Mouse (Mus musculus) adrenal gland, postnatal 36 days (tissue): ENCODE results near the gene Aldh3b2. TPM values are rescaled to one million over a fixed set of nuclear protein-coding genes. Genes with fewer than 3 reads are reported as not detected.
"Not testable (repeated sequence)": the region's sequence is repeated elsewhere in the genome, so short reads cannot be mapped to it uniquely, and the experiment has no call there.

Source experiments
- DNase-seq, 2 experiments: peaks; one replicate each; pipeline ENCODE4 v3.0.0; 2021; ENCODE audit warnings: mixed read lengths in 1 of 2
- total RNA-seq, 2 experiments: library from RNA; stranded (reverse); gene quantifications; 2 replicates each; pipeline ENCODE4 v1.2.3; 2021

The Aldh3b2 gene
- total RNA-seq, 2 experiments from 2014 or later = 4.6 to 13.8 TPM

GRCm38 (mm10) chr19:3946715-3947114 is 25.4 kb upstream of the Aldh3b2 start:
- peak; percentile 67 to 76 for DNase-seq

GRCm38 (mm10) chr19:3947813-3948212 is 24.3 kb upstream of the Aldh3b2 start:
- DNase-seq = no peak

GRCm38 (mm10) chr19:3948546-3948945 is 23.6 kb upstream of the Aldh3b2 start:
- DNase-seq = no peak

GRCm38 (mm10) chr19:3950331-3950730 is 21.8 kb upstream of the Aldh3b2 start:
- no peak for DNase-seq

- no peak for DNase-seq
Measured at GRCm38 (mm10) chr19:3951461-3951860, 20.7 kb upstream of the Aldh3b2 start.

GRCm38 (mm10) chr19:3952099-3952498 is 20.0 kb upstream of the Aldh3b2 start:
- no peak for DNase-seq

GRCm38 (mm10) chr19:3955033-3955432 is 17.1 kb upstream of the Aldh3b2 start:
- peak in 1 of 2 experiments; percentile 12 for DNase-seq

GRCm38 (mm10) chr19:3955804-3956203 is 16.3 kb upstream of the Aldh3b2 start:
- DNase-seq = peak in 1 of 2 experiments; percentile 36

GRCm38 (mm10) chr19:3957296-3958036 is 14.7 kb upstream of the Aldh3b2 start:
- not testable (repeated sequence) for DNase-seq

GRCm38 (mm10) chr19:3958470-3958869 is 13.7 kb upstream of the Aldh3b2 start, which contains the start of gene Aldh3b3:
TSS of gene Aldh3b3 (plus strand) at chr19:3958645.
- no peak for DNase-seq

- DNase-seq = no peak
Measured at GRCm38 (mm10) chr19:3959030-3959429, 13.1 kb upstream of the Aldh3b2 start.

GRCm38 (mm10) chr19:3960211-3960610 is 11.9 kb upstream of the Aldh3b2 start:
- DNase-seq = no peak

GRCm38 (mm10) chr19:3961805-3962204 is 10.3 kb upstream of the Aldh3b2 start:
- DNase-seq = not testable (repeated sequence)

GRCm38 (mm10) chr19:3962469-3962868 is 9.7 kb upstream of the Aldh3b2 start:
- DNase-seq = no peak

- DNase-seq = no peak
Measured at GRCm38 (mm10) chr19:3964030-3964429, 8.1 kb upstream of the Aldh3b2 start.

GRCm38 (mm10) chr19:3966330-3967075 is 5.6 kb upstream of the Aldh3b2 start:
- DNase-seq = no peak

GRCm38 (mm10) chr19:3967258-3967657 is 4.9 kb upstream of the Aldh3b2 start:
- DNase-seq = no peak

GRCm38 (mm10) chr19:3974608-3975007 is 2.5 kb downstream of the Aldh3b2 start:
- not testable (repeated sequence) for DNase-seq

- no peak for DNase-seq
Measured at GRCm38 (mm10) chr19:3975866-3976265, 3.7 kb downstream of the Aldh3b2 start.

- DNase-seq = peak; percentile 81 to 86
Measured at GRCm38 (mm10) chr19:3980309-3980708, 8.2 kb downstream of the Aldh3b2 start.

- DNase-seq = no peak
Measured at GRCm38 (mm10) chr19:3980917-3981316, 8.8 kb downstream of the Aldh3b2 start.

- no peak for DNase-seq
Measured at GRCm38 (mm10) chr19:3983527-3984200, 11.5 kb downstream of the Aldh3b2 start.

GRCm38 (mm10) chr19:3985261-3985681 is 13.1 kb downstream of the Aldh3b2 start:
- peak; percentile 64 to 87 for DNase-seq
